In the genomic region with DNA sequence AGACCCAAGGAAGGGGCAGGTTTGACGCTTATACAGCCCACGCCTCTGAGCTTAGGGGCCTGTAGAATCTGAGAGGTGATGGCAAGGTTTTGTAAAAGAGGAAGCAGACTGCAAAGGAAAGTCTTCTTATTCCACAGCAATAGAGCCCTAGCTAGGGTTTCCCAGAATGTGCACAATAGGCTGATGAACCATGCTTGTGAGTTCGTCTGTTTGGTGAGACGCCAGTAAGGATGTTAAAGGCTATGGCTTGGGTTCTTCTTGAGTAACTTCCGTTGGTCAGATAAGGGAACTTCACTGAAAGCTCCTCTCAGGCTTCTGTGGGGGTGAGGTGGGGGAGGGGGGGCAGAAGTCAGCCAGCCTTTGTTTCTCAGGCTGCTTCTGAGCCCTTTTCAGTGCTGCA, we compare ENCODE assay signal across 23 mouse cellular contexts. TPM values are rescaled to one million over a fixed set of nuclear protein-coding genes. Genes with fewer than 3 reads are reported as not detected.
DNase-seq lines count a peak whose midpoint lies in the region; ATAC-seq and TF ChIP-seq lines count a peak whose summit lies in the region.
"Had no signal": no experiment of that assay in that cellular context is flagged by ENCODE, and none has a peak within 500 bp of the region (broad histone marks: within the 10 kb centered on the region; RNA-seq: fewer than 3 reads in every experiment).

No protein-coding gene starts in this region.

- peaks cover 5% of the 10 kb centered on the region; the same call in 1 of the 2 replicates for H3K4me1 ChIP-seq in midbrain, embryonic 11.5 days (ENCODE audit: control insufficient read depth, insufficient read depth, low read length)
- H3K4me1 ChIP-seq in midbrain, postnatal 0 days (ENCODE audit: insufficient read depth, low read length): no peaks in the 10 kb centered on the region
- H3K4me1 ChIP-seq in liver, embryonic 15.5 days (replicated peaks): no peaks in the 10 kb centered on the region
- H3K4me1 ChIP-seq in midbrain, embryonic 14.5 days (ENCODE audit: control insufficient read depth, insufficient read depth, low read length): peaks cover 14% of the 10 kb centered on the region

- H3K4me2 ChIP-seq in midbrain, embryonic 11.5 days: no peak overlapping the region
- H3K4me2 ChIP-seq in midbrain, postnatal 0 days (ENCODE audit: low read depth, low read length, poor library complexity, severe bottlenecking): no peak overlapping the region
- no peak overlapping the region; the same call in 1 of the 2 replicates for H3K4me2 ChIP-seq in liver, embryonic 15.5 days
- H3K4me2 ChIP-seq in midbrain, embryonic 14.5 days (ENCODE audit: low read length): no peak overlapping the region
- H3K4me2 ChIP-seq: embryonic facial prominence, embryonic 12.5 days; forebrain, embryonic 15.5 days; neural tube, embryonic 13.5 days had no signal

- no peak overlapping the region for H3K9ac ChIP-seq in midbrain, embryonic 11.5 days (ENCODE audit: low read length)
- H3K9ac ChIP-seq in midbrain, postnatal 0 days (replicated peaks; ENCODE audit: low read length, poor library complexity, severe bottlenecking): no peak overlapping the region
- H3K9ac ChIP-seq in liver, embryonic 15.5 days: no peak overlapping the region
- H3K9ac ChIP-seq in midbrain, embryonic 14.5 days (replicated peaks; ENCODE audit: low read length): no peak overlapping the region
- H3K9ac ChIP-seq: embryonic facial prominence, embryonic 12.5 days; forebrain, embryonic 15.5 days; liver, embryonic 14.5 days; neural tube, embryonic 13.5 days had no signal

- peaks cover 8% of the 10 kb centered on the region for H3K27me3 ChIP-seq in midbrain, embryonic 11.5 days (ENCODE audit: control insufficient read depth, insufficient read depth, low read length)
- 0 out of 2 replicates have a peak, but pooled peaks cover 3% of the 10 kb centered on the region for H3K27me3 ChIP-seq in midbrain, postnatal 0 days (ENCODE audit: insufficient read depth, low read length)
- H3K27me3 ChIP-seq in liver, embryonic 15.5 days: peaks cover 29% of the 10 kb centered on the region
- H3K27me3 ChIP-seq in midbrain, embryonic 14.5 days (ENCODE audit: control insufficient read depth, insufficient read depth, low read length): 0 out of 2 replicates have a peak, but pooled peaks cover 5% of the 10 kb centered on the region
- H3K27me3 ChIP-seq: forebrain, embryonic 15.5 days; Patski had no signal

- no peaks in the 10 kb centered on the region for H3K9me3 ChIP-seq in midbrain, embryonic 11.5 days (ENCODE audit: control insufficient read depth, low read length)
- H3K9me3 ChIP-seq in midbrain, postnatal 0 days (ENCODE audit: low read length): no peaks in the 10 kb centered on the region
- no peaks in the 10 kb centered on the region for H3K9me3 ChIP-seq in liver, embryonic 15.5 days (replicated peaks)
- no peaks in the 10 kb centered on the region for H3K9me3 ChIP-seq in midbrain, embryonic 14.5 days (ENCODE audit: control insufficient read depth, low read length)
- H3K9me3 ChIP-seq: embryonic facial prominence, embryonic 12.5 days; forebrain, embryonic 15.5 days; limb, embryonic 10.5 days; midbrain, embryonic 10.5 days; neural tube, embryonic 13.5 days had no signal

- 73% methylated on average over 5 of the region's 5 CpGs for WGBS in midbrain, embryonic 11.5 days
- WGBS in midbrain, postnatal 0 days: 81% methylated on average over 5 of the region's 5 CpGs
- WGBS in liver, embryonic 15.5 days (ENCODE audit: insufficient replicate concordance): 29% methylated on average over 5 of the region's 5 CpGs
- WGBS in midbrain, embryonic 14.5 days: 72% methylated on average over 5 of the region's 5 CpGs

- peak; percentile 2 for DNase-seq in midbrain, embryonic 11.5 days (ENCODE audit: low spot score, missing footprints)
- no peak for DNase-seq in midbrain, postnatal 0 days (ENCODE audit: low spot score)
- DNase-seq in ZHBTc4 (ENCODE audit: low read depth, low spot score): peak; percentile 35
- no peak for DNase-seq in midbrain, embryonic 14.5 days
- no peak for DNase-seq in layer of hippocampus, adult 8-10 months (ENCODE audit: low spot score in 2 of 2)
- DNase-seq: adrenal gland, postnatal 14 days; gastrocnemius, postnatal 36 days; kidney, adult 9 months; kidney, postnatal 36 days; layer of hippocampus, adult 9-11 months; lung, postnatal 14 days; spleen, adult 18-20 months had no signal

- TF ChIP-seq CTCF in midbrain, postnatal 0 days (IDR thresholded peaks at IDR 0.05): no peak

- H3K36me3 ChIP-seq in midbrain, embryonic 11.5 days (ENCODE audit: control insufficient read depth, insufficient read depth, low read length): no peaks in the 10 kb centered on the region
- no peaks in the 10 kb centered on the region for H3K36me3 ChIP-seq in midbrain, postnatal 0 days (ENCODE audit: insufficient read depth, low read length)
- H3K36me3 ChIP-seq in liver, embryonic 15.5 days (replicated peaks): no peaks in the 10 kb centered on the region
- no peaks in the 10 kb centered on the region for H3K36me3 ChIP-seq in midbrain, embryonic 14.5 days (ENCODE audit: control insufficient read depth, insufficient read depth, low read length)
- H3K36me3 ChIP-seq: embryonic facial prominence, embryonic 12.5 days; forebrain, embryonic 15.5 days; limb, embryonic 10.5 days; midbrain, embryonic 10.5 days; neural tube, embryonic 13.5 days had no signal

- H3K27ac ChIP-seq in midbrain, embryonic 11.5 days (ENCODE audit: low read depth, low read length): no peak overlapping the region
- no peak overlapping the region for H3K27ac ChIP-seq in midbrain, postnatal 0 days (ENCODE audit: low read depth, low read length)
- H3K27ac ChIP-seq in liver, embryonic 15.5 days (replicated peaks): peak overlapping the region; percentile 48; the same call in 1 of the 2 replicates
- no peak overlapping the region for H3K27ac ChIP-seq in midbrain, embryonic 14.5 days (replicated peaks; ENCODE audit: low read depth, low read length)
- H3K27ac ChIP-seq: embryonic facial prominence, embryonic 12.5 days; limb, embryonic 10.5 days; liver, embryonic 14.5 days; midbrain, embryonic 10.5 days; neural tube, embryonic 13.5 days; stomach, postnatal 0 days had no signal

- H3K4me3 ChIP-seq in midbrain, embryonic 11.5 days (ENCODE audit: low read depth, low read length): no peak overlapping the region
- H3K4me3 ChIP-seq in midbrain, postnatal 0 days (ENCODE audit: low read depth, low read length): no peak overlapping the region
- H3K4me3 ChIP-seq in liver, embryonic 15.5 days (replicated peaks): no peak overlapping the region
- no peak overlapping the region for H3K4me3 ChIP-seq in midbrain, embryonic 14.5 days (replicated peaks; ENCODE audit: low read depth, low read length)
- H3K4me3 ChIP-seq: embryonic facial prominence, embryonic 12.5 days; erythroblast, embryonic 14.5 days; forebrain, embryonic 15.5 days; limb, embryonic 10.5 days; midbrain, embryonic 10.5 days; neural tube, embryonic 13.5 days had no signal

- ATAC-seq in midbrain, embryonic 11.5 days (ENCODE audit: low FRiP score): no peak
- no peak for ATAC-seq in midbrain, postnatal 0 days (ENCODE audit: low FRiP score)
- ATAC-seq in liver, embryonic 15.5 days (ENCODE audit: insufficient read depth): 0 out of 2 replicates have a peak, but pooled peaks have one; percentile 28
- ATAC-seq in neutrophil, adult 5-6 weeks (ENCODE audit: extremely low read depth, insufficient number of reproducible peaks, low FRiP score, poor library complexity, severe bottlenecking): peak; percentile 76
- no peak for ATAC-seq in midbrain, embryonic 14.5 days (ENCODE audit: low FRiP score, low TSS enrichment)
- ATAC-seq: forebrain, embryonic 15.5 days; Patski had no signal

RNA-seq across cellular contexts. Expression of a gene that starts 3.9 kb away (rescaled TPM):
- polyA plus RNA-seq in midbrain, embryonic 11.5 days (2014; fragmentation: Nextera tagmentation; extraction: Ambion mirVana): 3.1 and 3.8 TPM in 2 replicates
- 21.9 and 24.8 TPM in 2 replicates for total RNA-seq in midbrain, postnatal 0 days (2014; rRNA removed)
- 6.7 and 7.1 TPM in 2 replicates for polyA plus RNA-seq in midbrain, postnatal 0 days (2015; fragmentation: Nextera tagmentation; extraction: Ambion mirVana)
- polyA plus RNA-seq in liver, embryonic 15.5 days (2015; fragmentation: Nextera tagmentation; extraction: Ambion mirVana): 2.0 and 2.2 TPM in 2 replicates
- 731 and 761 TPM in 2 replicates for total RNA-seq in neutrophil, adult 5-6 weeks (2017)
- 8.3 and 8.8 TPM in 2 replicates for polyA plus RNA-seq in midbrain, embryonic 14.5 days (2014; fragmentation: Nextera tagmentation; extraction: Ambion mirVana)
- 100 to 1,000 TPM; 171 to 189 (median 179) TPM for total RNA-seq in layer of hippocampus, adult 8-10 months (2022)

Comparison
In these comparisons a context has a peak if more than half of its experiments do, and no peak if none do; other contexts are left out.
1. DNase-seq: peak in midbrain, embryonic 11.5 days (single experiment) and ZHBTc4 (single experiment); none in midbrain, postnatal 0 days (single experiment), midbrain, embryonic 14.5 days (single experiment) and layer of hippocampus, adult 8-10 months (0 of 2).
2. ATAC-seq: peak in liver, embryonic 15.5 days (single experiment) and neutrophil, adult 5-6 weeks (single experiment); none in midbrain, embryonic 11.5 days (single experiment), midbrain, postnatal 0 days (single experiment) and midbrain, embryonic 14.5 days (single experiment).